Mouse (Mus musculus) large intestine, adult 2 months (tissue): ENCODE results near the gene Mfrp. TPM values are rescaled to one million over a fixed set of nuclear protein-coding genes. Genes with fewer than 3 reads are reported as not detected.

Experiments
- polyA plus RNA-seq: library from polyadenylated mRNA; depleted of rRNA; stranded (reverse); fragments of >200 nt; gene quantifications from 2 replicates; pipeline ENCODE4 v1.2.3, GENCODE M21; 2012; rRNA removed

Gene Mfrp
- polyA plus RNA-seq, 1 experiment: not detected

Other genes starting within 250 kb of the Mfrp start
- 32.1 and 42.2 TPM in 2 replicates for gene Thy1, start 58.3 kb upstream of the Mfrp start, polyA plus RNA-seq
- 16.4 and 23.6 TPM in 2 replicates for gene Usp2, start 34.7 kb upstream of the Mfrp start, polyA plus RNA-seq
- 5.6 and 6.0 TPM in 2 replicates for gene C1qtnf5, start 5.5 kb downstream of the Mfrp start, polyA plus RNA-seq
- not detected in 2 replicates for gene Gm49380, start 11.8 kb downstream of the Mfrp start, polyA plus RNA-seq
- 26.0 and 26.8 TPM in 2 replicates for gene Rnf26, start 11.8 kb downstream of the Mfrp start, polyA plus RNA-seq
- gene Mcam, start 32.7 kb downstream of the Mfrp start, polyA plus RNA-seq: 32.1 and 37.5 TPM in 2 replicates
- 6.8 and 12.1 TPM in 2 replicates for gene Cbl, start 132.3 kb downstream of the Mfrp start, polyA plus RNA-seq
- not detected in 2 replicates for gene Ccdc153, start 138.9 kb downstream of the Mfrp start, polyA plus RNA-seq
- 30.2 and 32.2 TPM in 2 replicates for gene Pdzd3, start 149.7 kb downstream of the Mfrp start, polyA plus RNA-seq
- gene Nlrx1, start 166.9 kb downstream of the Mfrp start, polyA plus RNA-seq: 10.7 and 14.5 TPM in 2 replicates
- 2.1 and 2.7 TPM in 2 replicates for gene Abcg4, start 186.9 kb downstream of the Mfrp start, polyA plus RNA-seq
- 18.4 and 32.8 TPM in 2 replicates for gene Hinfp, start 203.9 kb downstream of the Mfrp start, polyA plus RNA-seq
- 114 and 159 TPM in 2 replicates for gene C2cd2l, start 218.6 kb downstream of the Mfrp start, polyA plus RNA-seq
- 71.4 and 79.3 TPM in 2 replicates for gene Dpagt1, start 224.3 kb downstream of the Mfrp start, polyA plus RNA-seq
- 149 and 167 TPM in 2 replicates for gene H2afx, start 233.0 kb downstream of the Mfrp start, polyA plus RNA-seq
- 51.9 and 52.9 TPM in 2 replicates for gene Hmbs, start 242.5 kb downstream of the Mfrp start, polyA plus RNA-seq